ENCODE assay signal across 32 mouse cellular contexts in genomic region chr4:43903690-43904089, GRCm38 (mm10). TPM values are rescaled to one million over a fixed set of nuclear protein-coding genes. Genes with fewer than 3 reads are reported as not detected.
A peak's percentile ranks its signal among the peaks of the same experiment; 100 is the strongest.
DNase-seq lines count a peak whose midpoint lies in the region; ATAC-seq lines count a peak whose summit lies in the region.
"Had no signal": no experiment of that assay in that cellular context is flagged by ENCODE, and none has a peak within 500 bp of the region (broad histone marks: within the 10 kb centered on the region; RNA-seq: fewer than 3 reads in every experiment).

No protein-coding gene starts in this region.

- no peak overlapping the region for H3K4me2 ChIP-seq in heart, embryonic 16.5 days (ENCODE audit: low read depth, low read length)
- H3K4me2 ChIP-seq: heart, embryonic 15.5 days; limb, embryonic 15.5 days; liver, embryonic 15.5 days; lung, embryonic 15.5 days; midbrain, embryonic 11.5 days had no signal

- H3K27ac ChIP-seq in heart, embryonic 16.5 days (ENCODE audit: low read length), result peak overlapping the region; percentile 32; the same call in 1 of the 2 replicates
- H3K27ac ChIP-seq: heart, embryonic 15.5 days; limb, embryonic 15.5 days; liver, embryonic 15.5 days; lung, embryonic 15.5 days; macrophage had no signal

- H3K4me3 ChIP-seq in heart, embryonic 16.5 days (ENCODE audit: low read length), result no peak overlapping the region
- H3K4me3 ChIP-seq: heart, embryonic 15.5 days; limb, embryonic 15.5 days; liver, embryonic 15.5 days; lung, embryonic 15.5 days had no signal

- no peaks in the 10 kb centered on the region for H3K36me3 ChIP-seq in heart, embryonic 16.5 days (ENCODE audit: control insufficient read depth, insufficient read depth)
- H3K36me3 ChIP-seq: heart, embryonic 15.5 days; liver, embryonic 15.5 days had no signal

- DNase-seq in heart, adult 8-10 months (ENCODE audit: low spot score), result no peak
- DNase-seq in natural killer cell, adult 2 months (ENCODE audit: low spot score in 2 of 2), result peak; percentile 39 to 50
- DNase-seq in thymus, postnatal 4 days, result peak; percentile 54
- no peak for DNase-seq in lung, postnatal 36 days
- no peak for DNase-seq in layer of hippocampus, adult 9-11 months
- no peak for DNase-seq in kidney, postnatal 25 days
- DNase-seq: adrenal gland, postnatal 14 days; cerebellum, adult 8-10 months; cerebellum, postnatal 36 days; gastrocnemius, postnatal 25 days; heart, postnatal 4 days; kidney, adult 18-20 months; left cerebral cortex, postnatal 4 days had no signal

- ATAC-seq in heart, embryonic 16.5 days (replicated peaks; ENCODE audit: extremely low read depth, insufficient read depth, low FRiP score), result no peak
- peak; percentile 37; the same call in 1 of the 2 replicates for ATAC-seq in granulocyte monocyte progenitor cell, adult 5-6 weeks (replicated peaks; ENCODE audit: poor library complexity, severe bottlenecking)
- ATAC-seq: forebrain, embryonic 14.5 days; hindbrain, embryonic 16.5 days had no signal

- H3K9ac ChIP-seq in heart, embryonic 16.5 days (ENCODE audit: low read length), result no peak overlapping the region
- H3K9ac ChIP-seq: heart, embryonic 15.5 days; limb, embryonic 15.5 days; liver, embryonic 15.5 days; lung, embryonic 15.5 days had no signal

- H3K9me3 ChIP-seq in heart, embryonic 16.5 days (replicated peaks; ENCODE audit: control insufficient read depth, low read length), result no peaks in the 10 kb centered on the region
- H3K9me3 ChIP-seq: heart, embryonic 15.5 days; limb, embryonic 15.5 days; liver, embryonic 15.5 days; lung, embryonic 15.5 days had no signal

- peaks cover 10% of the 10 kb centered on the region; the same call in 1 of the 2 replicates for H3K4me1 ChIP-seq in heart, embryonic 16.5 days (ENCODE audit: control insufficient read depth, insufficient read depth, low read length)
- H3K4me1 ChIP-seq: liver, embryonic 15.5 days had no signal

- no peaks in the 10 kb centered on the region for H3K27me3 ChIP-seq in heart, embryonic 16.5 days (ENCODE audit: control insufficient read depth, insufficient read depth, low read length)
- H3K27me3 ChIP-seq: heart, embryonic 15.5 days; limb, embryonic 15.5 days; liver, embryonic 15.5 days; lung, embryonic 15.5 days had no signal

- WGBS in heart, embryonic 16.5 days, result 64% methylated on average over 7 of the region's 7 CpGs

RNA-seq across cellular contexts. Expression of gene Reck, which starts 28.4 kb away (rescaled TPM):
- 8.6 and 8.9 TPM in 2 replicates for polyA plus RNA-seq in heart, embryonic 16.5 days (2015; fragmentation: Nextera tagmentation; extraction: Ambion mirVana)
- total RNA-seq in heart, adult 8-10 months (2022), result 1 to 10 TPM; 4.4 to 5.7 (median 5.2) TPM
- 1.3 and 5.5 TPM in 2 replicates for total RNA-seq in granulocyte monocyte progenitor cell, adult 5-6 weeks (2014; fragmentation: Nextera tagmentation)
- 0.22 and 1.4 TPM in 2 replicates for total RNA-seq in granulocyte monocyte progenitor cell, adult 5-6 weeks (2017)

RNA-seq across cellular contexts. Expression of gene Olfr155, which starts 52.3 kb away (rescaled TPM):
- not detected in 2 replicates for polyA plus RNA-seq in heart, embryonic 16.5 days (2015; fragmentation: Nextera tagmentation; extraction: Ambion mirVana)
- total RNA-seq in heart, adult 8-10 months (2022), result not detected
- total RNA-seq in granulocyte monocyte progenitor cell, adult 5-6 weeks (2014; fragmentation: Nextera tagmentation), result not detected in 2 replicates
- total RNA-seq in granulocyte monocyte progenitor cell, adult 5-6 weeks (2017), result not detected in 2 replicates
- total RNA-seq: adrenal gland, postnatal 14 days; gastrocnemius, postnatal 25 days; heart, postnatal 4 days; layer of hippocampus, postnatal 14 days; left cerebral cortex, adult 8-10 months; left cerebral cortex, postnatal 4 days; MEL had no signal
- polyA plus RNA-seq: embryonic facial prominence, embryonic 14.5 days; forebrain, embryonic 14.5 days; frontal cortex, adult 2 months; heart, embryonic 15.5 days; hindbrain, embryonic 16.5 days; kidney, embryonic 16.5 days; large intestine, adult 2 months; limb, embryonic 15.5 days; liver, embryonic 15.5 days; lung, embryonic 15.5 days; macrophage; midbrain, embryonic 11.5 days; neural tube, embryonic 11.5 days; stomach, embryonic 14.5 days had no signal

RNA-seq across cellular contexts. Expression of gene Glipr2, which starts 53.5 kb away (rescaled TPM):
- 51.4 and 53.7 TPM in 2 replicates for polyA plus RNA-seq in heart, embryonic 16.5 days (2015; fragmentation: Nextera tagmentation; extraction: Ambion mirVana)
- 1 to 10 TPM; 2.3 to 5.2 (median 2.8) TPM for total RNA-seq in heart, adult 8-10 months (2022)
- total RNA-seq in granulocyte monocyte progenitor cell, adult 5-6 weeks (2014; fragmentation: Nextera tagmentation), result 8.2 and 12.7 TPM in 2 replicates
- total RNA-seq in granulocyte monocyte progenitor cell, adult 5-6 weeks (2017), result 16.4 and 20.8 TPM in 2 replicates

Comparison
In these comparisons a context has a peak if more than half of its experiments do, and no peak if none do; other contexts are left out.
1. DNase-seq: peak in natural killer cell, adult 2 months (2 of 2) and thymus, postnatal 4 days (single experiment); none in heart, adult 8-10 months (single experiment), lung, postnatal 36 days (single experiment), layer of hippocampus, adult 9-11 months (single experiment) and kidney, postnatal 25 days (0 of 2).